Mouse (Mus musculus) myocyte (in vitro differentiated cells): ENCODE measurements at regions not wholly inside any gene's neighbourhood (a gene's known extent, or its start where the extent isn't known, plus 50 kb on each side); places are given as distances from the start of the nearest gene placed in this dataset.

ENCODE experiments used
- H3K27me3 ChIP-seq: one replicate; pipeline ENCODE4 v1.6.1; 2011; ENCODE audit not compliant: control insufficient read depth, insufficient read depth, insufficient read length
- H3K36me3 ChIP-seq: one replicate; pipeline ENCODE4 v1.6.1; 2011; ENCODE audit not compliant: control insufficient read depth, insufficient read depth
- H3K4me2 ChIP-seq: one replicate; pipeline ENCODE4 v1.6.1; 2011; ENCODE audit warnings: low read depth, control low read depth
- H3K4me3 ChIP-seq: one replicate; pipeline ENCODE4 v1.5.1; 2011; ENCODE audit warnings: mild to moderate bottlenecking, control low read depth, moderate library complexity
- H3K79me2 ChIP-seq: one replicate; pipeline ENCODE4 v1.6.1; 2011; ENCODE audit not compliant: control insufficient read depth, insufficient read depth
- H3ac ChIP-seq: one replicate; pipeline ENCODE4 v1.6.1; 2011; ENCODE audit not compliant: control insufficient read depth, insufficient read length
- CEBPB ChIP-seq: IDR thresholded peaks from 2 replicates; pipeline ENCODE4 v1.6.1; 2011; ENCODE audit warnings: mild to moderate bottlenecking, moderate library complexity; ENCODE audit not compliant: poor library complexity, insufficient read depth, severe bottlenecking
- E2F4 ChIP-seq: IDR thresholded peaks from one replicate; pipeline ENCODE4 v1.6.1; 2011; ENCODE audit warnings: mild to moderate bottlenecking, control low read depth, moderate library complexity; ENCODE audit not compliant: insufficient read depth
- MAX ChIP-seq: IDR thresholded peaks from one replicate; pipeline ENCODE4 v1.6.1; 2011; ENCODE audit warnings: low read depth, mild to moderate bottlenecking, control low read depth
- MYOD1 ChIP-seq, 3 experiments: IDR thresholded peaks; one replicate each; pipeline ENCODE4 v1.6.1; 2011; ENCODE audit warnings: control low read depth in 2 of 3, low read depth in 2 of 3, mild to moderate bottlenecking in 2 of 3, moderate library complexity in 1 of 3; ENCODE audit not compliant: insufficient read length in 2 of 3, control insufficient read depth in 1 of 3
- MYOG ChIP-seq, 3 experiments: IDR thresholded peaks; one replicate each; pipeline ENCODE4 v1.6.1; 2011; ENCODE audit warnings: control low read depth in 2 of 3, low read depth in 2 of 3, mild to moderate bottlenecking in 2 of 3; ENCODE audit not compliant: insufficient read length in 2 of 3, control insufficient read depth in 1 of 3, insufficient read depth in 1 of 3
- POLR2A ChIP-seq: IDR thresholded peaks from one replicate; pipeline ENCODE4 v1.6.1; 2011; ENCODE audit warnings: low read depth, mild to moderate bottlenecking, control low read depth, moderate library complexity; ENCODE audit not compliant: insufficient read length
- POLR2AphosphoS2 ChIP-seq: IDR thresholded peaks from one replicate; pipeline ENCODE4 v1.6.1; 2011; ENCODE audit warnings: low read depth, control low read depth; ENCODE audit not compliant: insufficient read length
- REST ChIP-seq: IDR thresholded peaks from one replicate; pipeline ENCODE4 v1.6.1; 2011; ENCODE audit warnings: mild to moderate bottlenecking, control low read depth, moderate library complexity; ENCODE audit not compliant: insufficient read depth, insufficient read length
- SRF ChIP-seq: IDR thresholded peaks from one replicate; pipeline ENCODE4 v1.6.1; 2011; ENCODE audit warnings: low read depth; ENCODE audit not compliant: control insufficient read depth, insufficient read length
- TCF12 ChIP-seq: IDR thresholded peaks from one replicate; pipeline ENCODE4 v1.6.1; 2011; ENCODE audit warnings: mild to moderate bottlenecking, control low read depth; ENCODE audit not compliant: poor library complexity, insufficient read depth, severe bottlenecking
- TCF3 ChIP-seq: IDR thresholded peaks from one replicate; pipeline ENCODE4 v1.6.1; 2011; ENCODE audit warnings: low read depth, control low read depth; ENCODE audit not compliant: insufficient read length
- USF1 ChIP-seq: IDR thresholded peaks from one replicate; pipeline ENCODE4 v1.6.1; 2011; ENCODE audit warnings: low read depth, mild to moderate bottlenecking, control low read depth, moderate library complexity

- H3ac ChIP-seq = no peak overlapping the region
- H3K36me3 ChIP-seq = no peaks in the 10 kb centered on the region
- no peaks in the 10 kb centered on the region for H3K79me2 ChIP-seq
- H3K27me3 ChIP-seq = no peaks in the 10 kb centered on the region
- no peak overlapping the region for H3K4me2 ChIP-seq
- H3K4me3 ChIP-seq = no peak overlapping the region
- TF ChIP-seq CEBPB = no peak
- TF ChIP-seq MYOD1 (IDR thresholded peaks at IDR 0.05; ENCODE audit: control insufficient read depth in 1 of 3, insufficient read length in 2 of 3, low read depth in 2 of 3) = no peak
- no peak for TF ChIP-seq MAX
Observed at GRCm38 (mm10) chr4:47870010-47870637, 174.8 kb upstream of the Nr4a3 start.

DNA sequence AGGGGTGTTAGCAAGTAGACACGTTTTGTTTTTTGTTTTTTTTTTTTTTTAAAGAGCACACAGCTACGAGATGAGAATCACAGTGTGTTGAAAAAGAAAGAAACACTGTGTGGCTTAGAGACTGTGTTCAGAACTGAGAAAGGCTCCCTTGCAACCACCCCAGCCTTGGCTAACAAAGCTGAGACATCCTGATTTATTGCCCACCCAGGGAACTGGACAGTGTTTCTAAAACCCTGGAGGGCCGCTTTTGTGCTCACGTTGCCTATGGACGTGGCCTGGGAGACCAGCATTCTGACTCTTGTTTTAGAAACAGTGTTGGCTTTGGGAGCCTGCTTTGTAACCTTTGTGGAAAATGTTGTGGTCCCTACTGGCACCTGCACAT is 174.3 kb upstream of the Nr4a3 start:
- TF ChIP-seq E2F4 (no peak), POLR2A (no peak), REST (no peak), MYOD1 (IDR thresholded peaks at IDR 0.05; ENCODE audit: control insufficient read depth in 1 of 3, insufficient read length in 2 of 3, low read depth in 2 of 3) (no peak), SRF (no peak), USF1 (no peak), CEBPB (no peak), POLR2AphosphoS2 (no peak), MYOG (IDR thresholded peaks at IDR 0.05; ENCODE audit: control insufficient read depth in 1 of 3, insufficient read depth in 1 of 3, insufficient read length in 2 of 3, low read depth in 2 of 3) (no peak), MAX (no peak), TCF12 (no peak), TCF3 (no peak)
- no peaks in the 10 kb centered on the region for H3K36me3 ChIP-seq
- no peak overlapping the region for H3ac ChIP-seq
- H3K4me2 ChIP-seq = no peak overlapping the region
- H3K4me3 ChIP-seq = no peak overlapping the region
- no peaks in the 10 kb centered on the region for H3K79me2 ChIP-seq
- H3K27me3 ChIP-seq = no peaks in the 10 kb centered on the region

GRCm38 (mm10) chr4:47881560-47881959 is 163.4 kb upstream of the Nr4a3 start:
- Histone ChIP-seq H3K27me3 (no peaks in the 10 kb centered on the region), H3K4me3 (no peak overlapping the region), H3K36me3 (no peaks in the 10 kb centered on the region), H3K4me2 (no peak overlapping the region), H3K79me2 (no peaks in the 10 kb centered on the region), H3ac (no peak overlapping the region)
- TF ChIP-seq POLR2AphosphoS2 (no peak), MAX (no peak), TCF12 (no peak), TCF3 (no peak), REST (no peak), POLR2A (no peak), USF1 (no peak), MYOG (IDR thresholded peaks at IDR 0.05; ENCODE audit: control insufficient read depth in 1 of 3, insufficient read depth in 1 of 3, insufficient read length in 2 of 3, low read depth in 2 of 3) (no peak), CEBPB (no peak), E2F4 (no peak), MYOD1 (IDR thresholded peaks at IDR 0.05; ENCODE audit: control insufficient read depth in 1 of 3, insufficient read length in 2 of 3, low read depth in 2 of 3) (no peak), SRF (no peak)

DNA sequence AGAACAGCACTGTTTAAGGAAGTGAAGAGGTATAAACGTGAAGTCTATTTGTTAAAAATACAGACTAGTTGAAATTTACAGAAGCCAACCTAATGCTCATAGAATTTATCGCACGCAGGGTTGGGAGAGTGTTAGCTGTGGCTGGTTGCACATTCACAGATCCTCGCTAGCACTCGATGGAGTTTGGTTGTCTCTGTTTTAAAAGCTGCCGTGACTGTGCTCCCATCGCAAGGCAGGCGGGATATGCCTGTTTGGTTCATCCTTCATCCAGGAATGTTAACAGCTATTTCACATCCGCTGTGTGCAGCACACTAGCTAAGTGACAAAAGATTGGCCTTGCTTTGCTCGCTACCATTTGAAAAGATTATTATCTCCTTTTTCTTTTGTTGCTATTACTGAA is 162.9 kb upstream of the Nr4a3 start:
- H3K27me3 ChIP-seq = no peaks in the 10 kb centered on the region
- H3ac ChIP-seq = no peak overlapping the region
- H3K36me3 ChIP-seq = no peaks in the 10 kb centered on the region
- H3K4me3 ChIP-seq = no peak overlapping the region
- H3K79me2 ChIP-seq = no peaks in the 10 kb centered on the region
- no peak overlapping the region for H3K4me2 ChIP-seq
- TF ChIP-seq POLR2A (no peak), REST (no peak), MAX (no peak), SRF (no peak), TCF3 (no peak), POLR2AphosphoS2 (no peak), CEBPB (no peak)

GRCm38 (mm10) chr4:47899579-47899978 is 145.4 kb upstream of the Nr4a3 start:
- TF ChIP-seq POLR2AphosphoS2 (no peak), SRF (no peak), MYOD1 (IDR thresholded peaks at IDR 0.05; ENCODE audit: control insufficient read depth in 1 of 3, insufficient read length in 2 of 3, low read depth in 2 of 3) (no peak), MYOG (IDR thresholded peaks at IDR 0.05; ENCODE audit: control insufficient read depth in 1 of 3, insufficient read depth in 1 of 3, insufficient read length in 2 of 3, low read depth in 2 of 3) (no peak), MAX (no peak), USF1 (no peak), TCF3 (no peak), E2F4 (no peak), CEBPB (no peak), REST (no peak), TCF12 (no peak), POLR2A (no peak)
- Histone ChIP-seq H3K27me3 (no peaks in the 10 kb centered on the region), H3K79me2 (no peaks in the 10 kb centered on the region), H3K4me2 (no peak overlapping the region), H3K4me3 (no peak overlapping the region), H3K36me3 (no peaks in the 10 kb centered on the region), H3ac (no peak overlapping the region)
